Mouse (Mus musculus) activated CD4-positive, CD25-positive, alpha-beta regulatory T cell, adult 9 weeks (primary cell): Measurements from ENCODE around the gene Gbp2. TPM values are rescaled to one million over a fixed set of nuclear protein-coding genes. Genes with fewer than 3 reads are reported as not detected.

ENCODE experiments used
- polyA plus RNA-seq: library from polyadenylated mRNA; unstranded; fragments of 100-300 nt; shearing (Covaris generic); gene quantifications from one replicate; pipeline ENCODE4 v1.2.1, GENCODE M21; 2017

The Gbp2 gene
- polyA plus RNA-seq = 156 TPM

DNA sequence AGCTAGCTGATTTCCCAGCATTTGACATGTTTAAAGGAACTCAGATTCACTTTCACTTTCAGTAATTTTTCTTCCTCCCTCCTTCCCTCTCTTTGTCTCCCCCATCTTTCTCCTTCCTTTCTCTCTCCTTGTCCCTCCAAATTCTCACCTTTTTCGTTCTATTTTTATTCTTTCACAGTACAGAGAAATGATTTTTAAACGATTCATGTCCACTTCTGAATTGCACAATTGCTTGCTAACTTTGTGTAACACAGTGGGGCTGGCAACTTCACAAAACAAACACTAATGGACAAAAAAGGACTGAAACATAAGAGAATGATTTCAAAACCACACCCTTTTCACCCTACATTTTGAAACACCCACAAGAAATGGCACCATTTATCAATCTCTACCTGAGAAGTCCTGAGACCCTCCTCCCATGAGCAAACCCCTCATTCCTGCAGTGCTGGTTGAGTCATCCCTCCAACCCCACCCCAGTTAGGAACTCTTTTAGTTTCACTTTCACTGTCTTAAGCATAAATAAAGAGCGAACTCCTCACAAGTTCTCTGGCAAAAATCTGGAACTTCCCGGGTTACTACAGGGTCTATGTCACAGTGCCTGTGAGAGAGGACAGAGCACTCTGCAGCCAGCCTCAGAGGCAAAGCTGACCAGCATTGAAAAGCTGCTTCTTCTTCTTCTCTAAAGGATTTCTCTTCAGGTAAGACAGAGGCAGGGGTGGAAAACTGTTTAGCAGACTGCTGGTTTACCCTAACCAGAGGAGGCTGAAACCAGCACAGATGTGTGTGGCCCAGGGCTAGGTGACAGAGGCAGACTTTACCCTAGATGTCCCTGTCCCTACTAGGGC lies at the start of gene Gbp2:
Gene Gbp2 (plus strand): TSS at position 492 of the 845 bp plus-strand sequence.

DNA sequence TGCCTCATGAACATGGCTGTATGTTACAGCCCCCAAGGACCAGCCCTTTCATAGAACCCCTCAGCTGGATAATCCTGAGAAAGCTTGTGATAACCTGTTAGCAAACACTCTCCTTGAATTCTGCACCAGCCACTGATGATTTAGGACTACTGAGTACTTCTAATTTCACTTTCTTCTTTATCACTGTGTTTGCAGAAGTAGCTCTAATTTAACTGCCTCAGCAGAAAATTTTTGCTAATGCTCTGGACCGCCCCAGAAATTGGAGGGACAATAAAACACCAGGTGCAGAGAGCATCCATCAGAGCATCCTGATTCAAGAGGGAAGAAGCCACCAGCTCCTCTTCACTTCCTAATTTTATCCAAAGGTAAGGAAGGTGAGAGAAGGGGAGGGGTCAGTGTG lies 25.9 kb upstream of the Gbp2 start, which contains the start of gene Gbp2b:
Gene Gbp2b (plus strand): TSS at position 301 of the 400 bp plus-strand sequence.

Other genes with a start within 250 kb of the Gbp2 start
- gene Pdlim5, start 224.9 kb upstream of the Gbp2 start, polyA plus RNA-seq = 40.1 TPM
- 62.7 TPM for gene Gbp5, start 126.6 kb upstream of the Gbp2 start, polyA plus RNA-seq
- gene Gbp7, start 90.3 kb upstream of the Gbp2 start, polyA plus RNA-seq = 255 TPM
- gene Gbp3, start 60.6 kb upstream of the Gbp2 start, polyA plus RNA-seq = 150 TPM
- gene Gbp2b, start 25.8 kb upstream of the Gbp2 start, polyA plus RNA-seq = 34.5 TPM
- gene Kyat3, start 80.4 kb downstream of the Gbp2 start, polyA plus RNA-seq = 6.0 TPM
- gene Gtf2b, start 144.4 kb downstream of the Gbp2 start, polyA plus RNA-seq = 84.0 TPM